Mouse (Mus musculus): ENCODE data around the gene 1810009A15Rik. TPM values are rescaled to one million over a fixed set of nuclear protein-coding genes. Genes with fewer than 3 reads are reported as not detected.

1810009A15Rik gene
- polyA plus RNA-seq, 1 experiment from 2014 or later = 100 TPM

DNA sequence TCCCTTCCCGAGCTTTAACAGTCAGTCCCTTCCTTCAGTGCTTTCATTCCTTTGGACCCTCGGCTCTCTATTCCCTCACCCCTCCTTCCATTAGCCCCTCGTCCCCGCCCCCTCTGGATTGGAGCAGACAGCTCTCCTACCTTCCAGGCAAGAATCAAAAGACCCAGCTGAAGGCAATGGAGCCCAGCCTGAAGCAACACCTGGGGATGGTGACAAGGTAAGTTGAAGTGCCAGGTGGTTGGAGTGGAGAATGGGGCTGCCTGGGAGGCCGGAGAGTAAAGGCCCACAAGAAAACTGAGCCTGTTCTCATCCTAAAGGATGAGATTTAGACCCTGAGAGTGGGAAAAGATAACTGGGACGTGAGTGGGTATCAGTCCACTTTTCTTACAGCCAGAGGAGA lies 19.9 kb downstream of the 1810009A15Rik start:
- Histone ChIP-seq H3K4me1 (no peaks in the 10 kb centered on the region), H3K9me3 (replicated peaks) (no peaks in the 10 kb centered on the region), H3K4me3 (replicated peaks) (no peak overlapping the region), H3K27ac (no peak overlapping the region), H3K27me3 (no peaks in the 10 kb centered on the region), H3K36me3 (peaks cover 98% of the 10 kb centered on the region), H3K4me2 (no peak overlapping the region), H3K9ac (no peak overlapping the region)
- no peak for ATAC-seq (replicated peaks; ENCODE audit: low FRiP score)
- WGBS = 91% methylated on average over 6 of the region's 6 CpGs

DNA sequence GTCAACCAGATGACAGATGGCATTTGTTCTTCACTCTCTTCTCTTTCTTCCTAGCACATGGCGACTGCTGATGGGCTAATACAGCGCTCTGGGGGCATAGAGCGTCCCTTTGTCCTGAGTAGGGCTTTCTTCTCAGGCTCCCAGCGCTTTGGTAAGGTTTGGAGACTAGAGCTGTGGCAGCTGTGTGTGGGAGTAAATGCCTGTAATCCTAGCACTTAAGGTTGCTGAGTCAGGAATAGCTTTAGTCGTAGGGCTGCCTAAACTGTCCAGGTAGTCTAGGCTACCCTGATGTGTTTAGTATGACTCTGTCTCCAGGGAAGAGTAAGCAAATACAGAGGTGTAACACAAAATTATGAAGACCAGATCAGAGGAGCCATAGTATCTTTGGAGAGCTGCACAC lies 23.2 kb downstream of the 1810009A15Rik start:
- 82% methylated on average over 5 of the region's 5 CpGs for WGBS
- no peak overlapping the region for H3K4me3 ChIP-seq (replicated peaks)

GRCm38 (mm10) chr19:8914212-8914611 lies 25.6 kb downstream of the 1810009A15Rik start:
- Histone ChIP-seq H3K4me2 (no peak overlapping the region), H3K36me3 (peaks cover 81% of the 10 kb centered on the region), H3K9ac (no peak overlapping the region), H3K27ac (no peak overlapping the region), H3K9me3 (replicated peaks) (no peaks in the 10 kb centered on the region), H3K4me3 (replicated peaks) (no peak overlapping the region), H3K4me1 (no peaks in the 10 kb centered on the region), H3K27me3 (no peaks in the 10 kb centered on the region)
- WGBS = 93% methylated on average over 3 of the region's 3 CpGs
- no peak for ATAC-seq (replicated peaks; ENCODE audit: low FRiP score)

More for the DNA sequence above, 23.2 kb downstream of the 1810009A15Rik start:
- H3K27ac ChIP-seq = no peak overlapping the region
- H3K36me3 ChIP-seq = peaks cover 100% of the 10 kb centered on the region
- H3K9me3 ChIP-seq (replicated peaks) = no peaks in the 10 kb centered on the region
- H3K4me1 ChIP-seq = no peaks in the 10 kb centered on the region
- ATAC-seq (replicated peaks; ENCODE audit: low FRiP score) = no peak
- no peak overlapping the region for H3K9ac ChIP-seq
- H3K4me2 ChIP-seq = no peak overlapping the region
- H3K27me3 ChIP-seq = no peaks in the 10 kb centered on the region

DNA sequence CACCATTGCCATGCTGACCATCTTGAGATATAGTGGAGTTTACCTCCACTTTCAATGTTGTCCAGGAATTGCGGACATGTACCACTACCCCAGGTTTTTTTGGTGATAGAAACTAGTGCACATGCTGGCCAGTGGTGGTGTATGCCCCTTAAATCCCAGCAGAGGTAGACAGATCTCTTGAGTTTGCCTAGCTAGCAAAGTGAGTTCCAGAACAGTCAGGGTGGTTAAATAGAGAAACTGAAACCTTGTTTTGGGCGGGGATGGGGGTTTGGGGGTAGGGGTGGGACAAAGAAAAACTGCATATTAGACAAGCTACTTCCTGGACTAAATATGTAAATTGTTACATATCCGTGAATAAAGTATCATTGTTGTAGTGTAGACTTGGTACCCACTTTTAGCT lies 30.3 kb downstream of the 1810009A15Rik start:
- Histone ChIP-seq H3K9ac (no peak overlapping the region), H3K27ac (no peak overlapping the region), H3K4me3 (replicated peaks) (no peak overlapping the region), H3K4me2 (no peak overlapping the region), H3K4me1 (peaks cover 9% of the 10 kb centered on the region), H3K9me3 (replicated peaks) (no peaks in the 10 kb centered on the region), H3K36me3 (peaks cover 48% of the 10 kb centered on the region), H3K27me3 (no peaks in the 10 kb centered on the region)
- ATAC-seq (replicated peaks; ENCODE audit: low FRiP score) = no peak
- WGBS = 91% methylated on average over 3 of the region's 3 CpGs

GRCm38 (mm10) chr19:8919684-8920072 lies 31.0 kb downstream of the 1810009A15Rik start:
- 53% methylated on average over 6 of the region's 6 CpGs for WGBS
- Histone ChIP-seq H3K9ac (no peak overlapping the region), H3K27ac (peak overlapping the region; percentile 96), H3K4me3 (replicated peaks) (peak overlapping the region; percentile 88), H3K4me1 (peaks cover 9% of the 10 kb centered on the region), H3K9me3 (replicated peaks) (no peaks in the 10 kb centered on the region), H3K36me3 (peaks cover 41% of the 10 kb centered on the region), H3K4me2 (peak overlapping the region; percentile 76), H3K27me3 (no peaks in the 10 kb centered on the region)
- ATAC-seq (replicated peaks; ENCODE audit: low FRiP score) = no peak

- Histone ChIP-seq H3K36me3 (peaks cover 38% of the 10 kb centered on the region), H3K9me3 (replicated peaks) (no peaks in the 10 kb centered on the region), H3K4me2 (peak within 1 kb of the TSS; percentile 76), H3K27me3 (no peaks in the 10 kb centered on the region), H3K4me1 (peaks cover 9% of the 10 kb centered on the region), H3K9ac (peak within 1 kb of the TSS; percentile 80), H3K4me3 (replicated peaks) (peak within 1 kb of the TSS; percentile 88), H3K27ac (peak within 1 kb of the TSS; percentile 96)
- ATAC-seq (replicated peaks; ENCODE audit: low FRiP score) = peak; percentile 98
- WGBS = under 1% methylated on average over 50 of the region's 50 CpGs
Observed at GRCm38 (mm10) chr19:8920073-8920736, 31.6 kb downstream of the 1810009A15Rik start, which contains the start of gene B3gat3. B3gat3 (plus strand) TSS chr19:8920374.

DNA sequence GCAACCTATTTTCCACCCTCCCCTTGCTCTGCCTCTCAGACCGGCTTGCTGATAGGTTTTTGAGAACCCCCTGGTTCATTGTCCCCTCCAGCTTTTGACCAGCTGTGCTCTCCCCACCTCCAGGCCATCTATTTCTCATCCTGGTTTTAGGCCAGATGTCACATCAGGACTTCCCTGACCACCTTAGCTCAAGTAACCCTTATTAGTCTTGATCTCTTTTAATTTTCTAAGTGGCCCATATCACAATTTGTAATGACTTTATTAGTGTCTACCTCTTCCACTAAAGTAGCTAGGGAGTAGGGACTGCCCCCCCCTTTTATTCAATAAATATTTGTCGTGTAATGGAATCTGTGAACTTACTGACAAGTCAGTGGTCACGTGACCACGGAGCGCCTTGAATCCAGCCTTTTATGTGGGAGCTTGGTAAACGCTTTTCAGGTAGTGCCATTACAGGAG lies 32.2 kb downstream of the 1810009A15Rik start:
- ATAC-seq (replicated peaks; ENCODE audit: low FRiP score) = no peak

DNA sequence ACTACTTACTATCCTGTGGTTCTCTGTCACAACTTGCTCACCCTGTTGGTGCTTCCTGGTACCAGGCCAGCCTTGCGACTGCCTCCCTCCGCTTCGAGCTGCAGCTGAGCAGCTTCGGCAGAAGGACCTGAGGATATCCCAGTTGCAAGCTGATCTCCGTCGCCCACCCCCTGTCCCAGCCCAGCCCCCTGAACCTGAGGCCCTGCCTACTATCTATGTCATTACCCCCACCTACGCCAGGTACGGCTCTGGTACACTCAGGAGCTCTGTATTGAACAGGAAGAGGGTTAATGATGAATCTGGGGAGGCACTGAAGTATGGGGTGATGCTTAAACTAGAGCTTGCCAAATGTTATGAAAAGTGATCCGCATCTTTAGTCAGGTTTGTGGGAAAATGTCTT lies 33.1 kb downstream of the 1810009A15Rik start:
- Histone ChIP-seq H3K9me3 (replicated peaks) (no peaks in the 10 kb centered on the region), H3K4me1 (peaks cover 9% of the 10 kb centered on the region), H3K27me3 (no peaks in the 10 kb centered on the region), H3K4me3 (replicated peaks) (peak overlapping the region; percentile 88), H3K4me2 (peak overlapping the region; percentile 76; the same call in 1 of the 2 replicates), H3K27ac (no peak overlapping the region), H3K36me3 (peaks cover 38% of the 10 kb centered on the region), H3K9ac (no peak overlapping the region)
- WGBS = 74% methylated on average over 9 of the region's 9 CpGs
- ATAC-seq (replicated peaks; ENCODE audit: low FRiP score) = no peak

More for the DNA sequence above, 32.2 kb downstream of the 1810009A15Rik start:
- H3K9me3 ChIP-seq (replicated peaks) = no peaks in the 10 kb centered on the region
- H3K9ac ChIP-seq = peak overlapping the region; percentile 80
- H3K4me2 ChIP-seq = peak overlapping the region; percentile 76
- H3K36me3 ChIP-seq = peaks cover 38% of the 10 kb centered on the region
- H3K27me3 ChIP-seq = no peaks in the 10 kb centered on the region
- H3K4me1 ChIP-seq = peaks cover 9% of the 10 kb centered on the region
- H3K27ac ChIP-seq = peak overlapping the region; percentile 96
- WGBS = 1% methylated on average over 6 of the region's 6 CpGs
- peak overlapping the region; percentile 88 for H3K4me3 ChIP-seq (replicated peaks)

- peaks cover 28% of the 10 kb centered on the region for H3K4me1 ChIP-seq
- H3K27me3 ChIP-seq = no peaks in the 10 kb centered on the region
- no peak overlapping the region for H3K4me2 ChIP-seq
- peaks cover 50% of the 10 kb centered on the region for H3K36me3 ChIP-seq
- no peak overlapping the region for H3K4me3 ChIP-seq (replicated peaks)
- no peak overlapping the region for H3K9ac ChIP-seq
- 85% methylated on average over 2 of the region's 2 CpGs for WGBS
- H3K9me3 ChIP-seq (replicated peaks) = no peaks in the 10 kb centered on the region
- ATAC-seq (replicated peaks; ENCODE audit: low FRiP score) = no peak
- H3K27ac ChIP-seq = no peak overlapping the region
Observed at GRCm38 (mm10) chr19:8926766-8927165, 38.1 kb downstream of the 1810009A15Rik start.

GRCm38 (mm10) chr19:8927891-8928525 lies 39.4 kb downstream of the 1810009A15Rik start:
- H3K27me3 ChIP-seq = no peaks in the 10 kb centered on the region
- H3K4me1 ChIP-seq = peaks cover 26% of the 10 kb centered on the region
- peaks cover 52% of the 10 kb centered on the region for H3K36me3 ChIP-seq
- no peaks in the 10 kb centered on the region for H3K9me3 ChIP-seq (replicated peaks)
- peak overlapping the region; percentile 90 for H3K27ac ChIP-seq
- no peak overlapping the region for H3K9ac ChIP-seq
- no peak overlapping the region for H3K4me3 ChIP-seq (replicated peaks)
- 86% methylated on average over 12 of the region's 12 CpGs for WGBS
- ATAC-seq (replicated peaks; ENCODE audit: low FRiP score) = no peak
- no peak overlapping the region for H3K4me2 ChIP-seq

DNA sequence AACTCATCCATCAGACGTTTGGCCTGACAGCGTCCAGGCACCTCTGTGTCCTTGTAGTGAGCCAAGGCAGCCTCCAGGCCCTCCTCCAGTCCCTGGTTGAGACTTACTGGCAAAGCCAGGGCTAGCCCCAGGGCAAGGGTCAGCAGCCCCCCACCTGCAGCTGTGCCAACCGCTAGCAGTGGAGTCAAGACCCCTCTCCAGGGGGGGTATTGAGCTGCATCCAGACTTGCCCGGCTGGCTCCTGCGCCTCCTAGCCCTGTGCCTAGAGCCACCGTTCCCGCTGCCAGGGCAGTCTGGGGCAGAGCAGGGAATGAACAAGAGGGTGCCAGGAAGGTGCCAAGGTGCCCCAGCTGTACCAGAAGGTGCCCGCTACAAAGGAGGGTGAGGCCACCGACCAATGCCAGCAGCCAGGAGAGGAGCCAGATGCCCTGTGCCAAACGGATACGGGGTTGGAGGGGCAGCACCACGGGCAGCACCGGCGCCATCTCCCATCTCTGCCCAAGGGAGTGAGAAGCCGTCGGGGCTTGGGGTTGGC lies 40.1 kb downstream of the 1810009A15Rik start:
- H3K9ac ChIP-seq = peak overlapping the region; percentile 78
- 24% methylated on average over 16 of the region's 16 CpGs for WGBS
- H3K4me3 ChIP-seq (replicated peaks) = peak overlapping the region; percentile 81
- peaks cover 26% of the 10 kb centered on the region for H3K4me1 ChIP-seq
- H3K9me3 ChIP-seq (replicated peaks) = no peaks in the 10 kb centered on the region
- ATAC-seq (replicated peaks; ENCODE audit: low FRiP score) = peak; percentile 26; the same call in 1 of the 2 replicates
- H3K27ac ChIP-seq = peak overlapping the region; percentile 90
- peak overlapping the region; percentile 78 for H3K4me2 ChIP-seq
- peaks cover 52% of the 10 kb centered on the region for H3K36me3 ChIP-seq
- no peaks in the 10 kb centered on the region for H3K27me3 ChIP-seq

Data from kidney, embryonic 15.5 days (tissue).